Mouse (Mus musculus): ENCODE results near the gene Magohb. TPM values are rescaled to one million over a fixed set of nuclear protein-coding genes. Genes with fewer than 3 reads are reported as not detected.

Gene Magohb
- polyA plus RNA-seq, 1 experiment from 2014 or later: 65.2 TPM

GRCm38 (mm10) chr6:131245081-131245480 lies 48.0 kb downstream of the Magohb start:
- Histone ChIP-seq H3K9ac (no peak overlapping the region), H3K4me2 (replicated peaks) (no peak overlapping the region), H3K9me3 (no peaks in the 10 kb centered on the region), H3K36me3 (no peaks in the 10 kb centered on the region), H3K4me1 (no peaks in the 10 kb centered on the region), H3K27ac (no peak overlapping the region), H3K4me3 (no peak overlapping the region), H3K27me3 (no peaks in the 10 kb centered on the region)
- WGBS: 77% methylated on average over 2 of the region's 2 CpGs
- ATAC-seq (ENCODE audit: insufficient number of reproducible peaks, insufficient read depth, low FRiP score, low TSS enrichment): no peak

Other genes with a start within 250 kb of the Magohb start
- not detected in 2 replicates for gene Klra2, start 45.9 kb downstream of the Magohb start, polyA plus RNA-seq (2016; fragmentation: Nextera tagmentation; extraction: Ambion mirVana)
- 1.8 and 2.6 TPM in 2 replicates for gene Styk1, start 60.4 kb upstream of the Magohb start, polyA plus RNA-seq (2016; fragmentation: Nextera tagmentation; extraction: Ambion mirVana)
- 37.1 and 40.3 TPM in 2 replicates for gene Ybx3, start 95.2 kb upstream of the Magohb start, polyA plus RNA-seq (2016; fragmentation: Nextera tagmentation; extraction: Ambion mirVana)
- not detected in 2 replicates for gene 5430401F13Rik, start 193.2 kb upstream of the Magohb start, polyA plus RNA-seq (2016; fragmentation: Nextera tagmentation; extraction: Ambion mirVana)
- not detected in 2 replicates for gene Gm6619, start 193.2 kb upstream of the Magohb start, polyA plus RNA-seq (2016; fragmentation: Nextera tagmentation; extraction: Ambion mirVana)

Data from embryonic facial prominence, embryonic 12.5 days (tissue).